In the genomic region with DNA sequence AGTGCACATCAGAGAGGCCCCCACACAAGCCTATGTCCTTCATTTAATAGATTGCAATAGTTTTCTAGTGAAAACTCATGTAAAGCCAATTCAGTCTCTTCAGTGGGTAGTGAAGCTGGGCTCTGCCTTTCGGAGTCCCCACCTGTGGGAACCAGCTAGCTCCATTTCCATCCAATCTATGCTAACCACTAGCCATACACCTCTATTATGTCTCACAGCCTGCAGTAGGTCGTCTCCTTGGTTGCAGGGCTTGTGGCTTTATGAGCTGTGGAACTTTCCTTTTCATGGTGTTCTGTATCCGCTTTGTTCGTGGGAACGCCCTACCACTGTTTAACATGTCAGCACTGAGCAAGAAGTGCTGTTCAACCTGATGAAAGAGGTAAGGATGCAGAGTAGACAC, we compare ENCODE assay signal across 50 mouse cellular contexts. TPM values are rescaled to one million over a fixed set of nuclear protein-coding genes. Genes with fewer than 3 reads are reported as not detected.
"Had no signal": no experiment of that assay in that cellular context is flagged by ENCODE, and none has a peak within 500 bp of the region (broad histone marks: within the 10 kb centered on the region; RNA-seq: fewer than 3 reads in every experiment).

A gene (plus strand): TSS at position 301 of the 400 bp plus-strand sequence.

- H3K27me3 ChIP-seq: heart, embryonic 12.5 days; heart, embryonic 13.5 days; heart, embryonic 15.5 days; hindbrain, embryonic 12.5 days; hindbrain, embryonic 13.5 days; hindbrain, embryonic 15.5 days; intestine, embryonic 15.5 days; kidney, embryonic 15.5 days had no signal

- ATAC-seq: hindbrain, embryonic 16.5 days; hindbrain, postnatal 0 days; inflammation-experienced regulatory T-cells, adult 6 months; intestine, embryonic 15.5 days; intestine, embryonic 16.5 days; intestine, postnatal 0 days had no signal

- H3K4me1 ChIP-seq: heart, embryonic 10.5 days; heart, embryonic 12.5 days; heart, embryonic 13.5 days; heart, embryonic 15.5 days; hindbrain, embryonic 10.5 days; hindbrain, embryonic 12.5 days; hindbrain, embryonic 13.5 days; hindbrain, embryonic 15.5 days; intestine, embryonic 15.5 days; kidney, embryonic 15.5 days had no signal

- DNase-seq: heart, postnatal 10 days; heart, postnatal 14 days; heart, postnatal 36 days; heart, postnatal 4 days; kidney, adult 11 months; kidney, adult 18-20 months; kidney, adult 2 months; kidney, adult 8-10 months; kidney, adult 9 months; kidney, postnatal 10 days; kidney, postnatal 14 days; kidney, postnatal 25 days; kidney, postnatal 36 days; kidney, postnatal 4 days; layer of hippocampus, adult 9-11 months; layer of hippocampus, postnatal 36 days had no signal

- H3K4me3 ChIP-seq: heart, embryonic 10.5 days; heart, embryonic 12.5 days; heart, embryonic 13.5 days; heart, embryonic 15.5 days; hindbrain, embryonic 10.5 days; hindbrain, embryonic 12.5 days; hindbrain, embryonic 13.5 days; hindbrain, embryonic 15.5 days; intestine, embryonic 15.5 days; kidney, embryonic 15.5 days; layer of hippocampus, adult 2 months had no signal

- H3K27ac ChIP-seq: heart, embryonic 10.5 days; heart, embryonic 13.5 days; heart, embryonic 15.5 days; hindbrain, embryonic 10.5 days; hindbrain, embryonic 12.5 days; hindbrain, embryonic 13.5 days; hindbrain, embryonic 14.5 days; hindbrain, embryonic 15.5 days; hindbrain, postnatal 0 days; intestine, embryonic 15.5 days; kidney, embryonic 15.5 days; kidney, postnatal 0 days; layer of hippocampus, adult 2 months had no signal

RNA-seq across cellular contexts. Expression of the gene that starts here (rescaled TPM):
- total RNA-seq: heart, postnatal 10 days; heart, postnatal 14 days; heart, postnatal 25 days; heart, postnatal 36 days; heart, postnatal 4 days; hematopoietic stem cell, adult 5-6 weeks; hindbrain, postnatal 0 days; layer of hippocampus, adult 18-20 months; layer of hippocampus, adult 2 months; layer of hippocampus, adult 8-10 months; layer of hippocampus, postnatal 10 days; layer of hippocampus, postnatal 14 days; layer of hippocampus, postnatal 25 days; layer of hippocampus, postnatal 36 days had no signal
- polyA plus RNA-seq: heart, embryonic 10.5 days; heart, embryonic 11.5 days; heart, embryonic 12.5 days; heart, embryonic 13.5 days; heart, embryonic 14.5 days; heart, embryonic 15.5 days; heart, embryonic 16.5 days; heart, postnatal 0 days; hindbrain, embryonic 10.5 days; hindbrain, embryonic 11.5 days; hindbrain, embryonic 12.5 days; hindbrain, embryonic 13.5 days; hindbrain, embryonic 14.5 days; hindbrain, embryonic 15.5 days; hindbrain, embryonic 16.5 days; hindbrain, postnatal 0 days; inflammation-experienced regulatory T-cells, adult 6 months; intestine, embryonic 14.5 days; intestine, embryonic 15.5 days; intestine, embryonic 16.5 days; intestine, postnatal 0 days; kidney, adult 2 months; kidney, embryonic 14.5 days; kidney, embryonic 15.5 days; kidney, embryonic 16.5 days; kidney, postnatal 0 days; large intestine, adult 2 months had no signal
